Mouse (Mus musculus) right cerebral cortex, adult 2 months (tissue): ENCODE measurements around the gene Srsf6.
A peak's percentile ranks its signal among the peaks of the same experiment; 100 is the strongest.

Experiments
- DNase-seq, 2 experiments: peaks; one replicate each; pipeline ENCODE4 v3.0.0; 2021 to 2022; ENCODE audit warnings: low spot score in 2 of 2

Gene Srsf6

GRCm38 (mm10) chr2:162931674-162932650 is 634 bp downstream of the Srsf6 start:
- peak; percentile 46 to 63 for DNase-seq

- no peak for DNase-seq
Measured at GRCm38 (mm10) chr2:162932706-162933105, 1.4 kb downstream of the Srsf6 start.

GRCm38 (mm10) chr2:162934421-162934820 is 3.1 kb downstream of the Srsf6 start:
- DNase-seq = no peak

DNA sequence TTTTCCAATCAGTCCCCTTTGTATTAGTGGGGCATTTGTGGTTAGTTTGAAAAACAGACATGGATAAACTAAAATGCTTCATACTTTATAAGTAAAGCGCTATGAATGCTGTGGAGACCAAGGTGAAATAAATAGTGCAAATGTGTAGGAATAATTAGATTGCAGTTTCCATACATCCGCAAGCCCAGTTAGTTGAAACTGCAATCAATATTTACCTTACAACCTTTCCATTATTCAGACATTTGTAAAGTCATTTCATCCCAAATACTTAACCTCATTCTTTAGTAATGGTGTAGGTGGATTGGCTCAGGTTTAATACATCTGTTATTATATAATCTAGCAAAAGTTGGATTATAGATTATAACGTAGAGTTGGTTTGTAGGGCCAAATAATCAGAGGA is 4.4 kb downstream of the Srsf6 start:
- no peak for DNase-seq

GRCm38 (mm10) chr2:162939562-162939961 is 8.2 kb downstream of the Srsf6 start:
- DNase-seq = no peak

- DNase-seq = peak; percentile 62 to 76
Measured at GRCm38 (mm10) chr2:162943148-162943846, 12.0 kb downstream of the Srsf6 start, which contains the start of gene L3mbtl1. TSS of gene L3mbtl1 (plus strand) at chr2:162943472.

DNA sequence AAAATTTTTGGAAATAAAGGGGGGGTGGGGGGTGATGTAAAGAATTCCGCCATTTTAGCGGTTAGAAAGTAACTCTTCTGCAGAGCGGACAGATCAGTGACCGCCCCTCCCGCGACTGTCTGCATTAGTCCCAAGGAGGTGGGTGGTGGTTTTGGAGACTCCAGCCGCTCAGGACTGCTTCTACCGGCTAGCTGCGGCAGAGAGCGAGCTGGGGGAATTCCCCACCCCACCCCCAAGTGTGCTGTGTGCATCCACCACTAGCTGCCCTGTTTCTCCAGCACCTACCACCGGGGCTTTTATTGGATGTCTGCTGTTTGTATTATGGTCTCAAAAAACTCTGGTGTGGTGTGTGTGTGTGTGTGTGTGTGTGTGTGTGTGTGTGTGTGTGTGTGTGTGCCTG is 12.6 kb downstream of the Srsf6 start:
- peak in 1 of 2 experiments; percentile 28 for DNase-seq

DNA sequence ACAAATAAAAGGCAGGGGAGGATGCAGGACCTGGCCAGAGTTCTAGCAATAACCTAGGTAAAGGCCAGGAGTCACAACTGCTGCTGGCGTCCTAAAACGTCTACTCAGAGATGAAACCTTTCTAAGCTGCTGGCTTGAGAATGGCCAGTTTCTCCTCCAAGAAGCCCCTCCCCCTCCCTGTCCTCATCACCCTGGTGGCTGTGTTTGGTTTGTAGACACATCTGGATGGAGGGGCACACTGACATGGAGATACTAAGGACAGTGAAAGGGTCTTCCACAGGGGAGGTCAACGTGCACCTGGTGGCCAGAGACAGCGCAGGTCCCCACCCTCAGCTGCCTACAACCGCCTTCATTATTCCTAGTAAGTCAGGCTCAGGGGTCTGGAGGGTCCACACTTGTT is 15.6 kb downstream of the Srsf6 start:
- DNase-seq = no peak

GRCm38 (mm10) chr2:162947736-162948135 is 16.4 kb downstream of the Srsf6 start:
- peak; percentile 43 to 63 for DNase-seq

GRCm38 (mm10) chr2:162948221-162948620 is 16.9 kb downstream of the Srsf6 start:
- DNase-seq = no peak

GRCm38 (mm10) chr2:162950776-162951175 is 19.4 kb downstream of the Srsf6 start:
- no peak for DNase-seq

DNA sequence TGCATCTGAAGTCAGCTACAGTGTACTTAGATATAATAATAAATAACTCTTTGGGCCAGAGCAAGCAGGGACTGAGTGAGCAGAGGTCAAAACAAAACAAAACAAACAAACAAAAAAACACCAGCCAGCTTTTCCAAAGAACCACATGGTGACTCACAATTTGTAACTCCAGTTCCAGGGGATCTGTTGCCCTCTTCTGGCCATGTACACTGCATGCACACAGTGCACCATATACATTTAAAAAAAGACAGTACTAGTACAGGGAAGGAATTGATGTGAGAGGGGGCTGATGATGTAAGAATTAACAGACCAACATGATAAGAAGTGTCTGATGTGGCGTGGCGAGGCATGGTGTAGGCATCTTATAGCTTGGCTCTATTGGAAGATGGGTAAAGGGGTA is 25.5 kb downstream of the Srsf6 start:
- no peak for DNase-seq

DNA sequence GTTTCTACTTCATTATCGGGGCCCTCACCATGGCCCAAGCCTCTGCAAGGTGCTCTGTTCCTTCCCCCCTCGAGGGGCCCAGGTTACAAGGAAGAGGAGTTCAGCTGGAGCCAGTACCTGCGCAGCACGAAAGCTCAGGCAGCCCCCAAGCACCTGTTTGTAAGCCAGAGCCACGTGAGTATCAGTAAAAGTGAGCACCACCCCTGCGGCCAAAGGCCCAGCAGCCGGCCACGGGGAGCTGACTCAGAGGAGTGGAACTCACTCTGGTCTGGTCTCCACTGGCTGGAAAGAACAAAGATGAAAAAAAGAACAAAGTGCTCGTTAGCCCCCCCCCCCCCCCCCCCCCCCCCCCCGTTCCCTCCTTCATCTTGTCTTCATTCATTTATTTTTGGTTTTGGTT is 30.0 kb downstream of the Srsf6 start:
- no peak for DNase-seq

- no peak for DNase-seq
Measured at GRCm38 (mm10) chr2:162966734-162967133, 35.4 kb downstream of the Srsf6 start.

DNA sequence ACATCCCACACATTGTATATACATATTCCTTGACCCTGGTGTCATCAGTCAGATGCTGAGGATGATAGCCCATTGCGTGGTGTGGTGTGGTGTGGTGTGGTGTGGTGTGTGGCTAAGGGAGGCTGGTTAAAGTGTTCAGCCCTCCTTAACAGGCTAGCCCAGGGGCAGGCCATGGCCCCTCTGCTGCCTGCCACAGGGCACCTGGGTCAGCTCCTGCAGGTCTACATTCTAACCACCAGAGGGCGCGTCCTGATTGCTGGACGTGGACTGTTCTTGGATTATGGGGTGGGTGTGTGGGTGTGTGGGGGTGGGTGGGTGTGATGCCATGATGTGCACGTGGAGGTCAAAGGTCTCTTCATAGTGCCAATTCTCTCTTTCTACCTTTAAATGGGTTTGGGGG is 37.0 kb downstream of the Srsf6 start:
- peak in 1 of 2 experiments; percentile 29 for DNase-seq

DNA sequence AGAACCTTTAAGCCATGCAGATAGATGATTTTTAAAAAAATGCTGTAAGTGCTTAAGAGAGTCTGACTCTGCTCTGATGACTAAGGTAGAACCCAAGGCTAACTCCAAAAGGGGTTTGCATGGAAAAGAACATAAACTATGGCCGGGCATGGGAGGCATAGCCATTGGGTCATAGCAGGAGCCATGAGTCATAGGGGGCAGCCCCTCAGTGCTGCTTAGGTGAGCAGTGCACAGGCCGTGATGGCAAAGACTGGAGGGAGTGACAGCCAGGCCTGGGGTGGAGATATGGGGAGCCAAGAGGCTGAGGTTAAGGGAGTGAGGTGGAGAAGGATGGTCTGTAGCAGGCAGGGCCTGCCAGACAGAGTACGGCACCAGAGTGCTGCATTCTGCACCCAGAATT is 37.8 kb downstream of the Srsf6 start:
- no peak for DNase-seq

DNA sequence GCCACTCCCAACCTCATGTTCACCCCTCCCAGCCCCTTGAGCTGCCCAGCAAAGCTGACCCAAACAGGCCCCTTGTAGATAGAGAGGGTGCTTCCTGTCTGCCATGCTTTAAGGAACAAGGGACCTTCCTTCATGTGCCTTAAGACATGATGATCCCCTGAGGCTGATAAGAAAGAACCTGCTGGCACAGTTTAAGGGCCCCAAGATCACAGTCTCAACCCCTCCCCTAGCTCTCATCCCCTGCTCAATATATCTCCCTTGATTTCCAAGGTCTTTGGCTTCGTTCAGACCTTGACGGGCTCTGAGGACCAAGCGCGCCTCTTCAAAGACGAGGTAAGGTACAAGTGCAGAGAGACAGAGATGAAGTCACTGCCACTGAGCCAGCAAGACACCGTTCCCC is 39.6 kb downstream of the Srsf6 start:
- DNase-seq = no peak

DNA sequence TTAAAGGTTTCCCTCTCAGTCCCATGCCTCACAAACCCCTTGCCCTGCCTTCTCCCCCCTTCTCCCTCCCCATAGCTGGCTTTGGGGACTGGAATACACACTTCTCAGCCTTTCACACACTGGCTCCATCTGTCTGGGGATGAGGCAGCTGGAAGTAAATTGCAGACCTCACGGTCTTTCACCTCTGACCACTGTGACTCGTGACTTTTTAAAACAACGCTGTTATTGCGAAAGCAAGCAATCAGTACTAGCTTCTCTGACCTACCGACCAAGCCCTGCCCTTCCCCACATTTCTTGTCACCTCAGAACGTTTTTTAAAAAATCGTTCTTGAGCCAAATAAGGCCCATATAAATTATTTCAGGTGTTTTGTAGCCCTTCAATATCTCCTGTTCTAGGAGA is 41.4 kb downstream of the Srsf6 start:
- DNase-seq = no peak

- no peak for DNase-seq
Measured at GRCm38 (mm10) chr2:162973206-162973605, 41.9 kb downstream of the Srsf6 start.

GRCm38 (mm10) chr2:162973637-162974036 is 42.3 kb downstream of the Srsf6 start:
- peak in 1 of 2 experiments; percentile 18 for DNase-seq

DNA sequence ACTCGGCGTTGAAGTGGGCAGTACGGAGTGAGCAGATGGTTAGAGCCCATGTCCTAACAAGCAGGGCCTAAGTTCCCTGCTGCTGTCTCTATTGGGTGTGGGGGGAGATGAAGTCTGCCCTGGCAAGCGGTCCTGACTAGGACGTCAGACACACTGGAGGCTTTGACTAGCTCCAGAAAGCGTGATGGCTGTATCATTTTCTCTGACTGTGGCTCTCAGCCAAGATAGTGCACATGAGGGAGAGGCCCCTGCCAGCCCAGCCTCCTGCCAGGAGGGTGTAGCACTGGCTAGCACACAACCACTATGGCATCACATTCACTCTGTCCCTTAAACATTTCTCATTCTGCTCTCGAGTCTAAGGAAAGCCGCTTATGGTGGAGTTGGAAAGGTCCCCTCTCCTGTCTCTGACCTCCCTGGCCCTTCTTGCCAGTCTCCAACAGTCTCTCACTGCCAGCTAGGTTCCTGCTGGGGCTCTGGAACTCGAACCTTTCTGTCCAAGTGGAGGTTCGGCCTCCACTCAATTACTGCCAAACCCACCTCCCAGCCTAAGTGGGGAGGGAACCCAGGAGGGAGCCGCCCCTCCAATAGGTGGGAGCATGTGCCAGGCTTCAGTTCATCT is 43.9 kb downstream of the Srsf6 start:
- DNase-seq = no peak

- no peak for DNase-seq
Measured at GRCm38 (mm10) chr2:162976001-162976400, 44.7 kb downstream of the Srsf6 start.
